Mouse (Mus musculus) bone marrow, adult 2 months (tissue): ENCODE measurements around the gene Lhfpl3. TPM values are rescaled to one million over a fixed set of nuclear protein-coding genes. Genes with fewer than 3 reads are reported as not detected.

Source experiments
- H3K27ac ChIP-seq: fragments of 200-500 bp; 2 replicates; pipeline ENCODE4 v1.5.1; 2012; ENCODE audit warnings: low read depth, mild to moderate bottlenecking, control low read depth, inconsistent platforms, low read length; ENCODE audit not compliant: control insufficient read depth, poor library complexity, insufficient read depth
- H3K4me1 ChIP-seq: fragments of 200-500 bp; 2 replicates; pipeline ENCODE4 v1.6.1; 2011; ENCODE audit warnings: low read length; ENCODE audit not compliant: control insufficient read depth, insufficient read depth
- H3K4me3 ChIP-seq: fragments of 200-500 bp; replicated peaks from 2 replicates; pipeline ENCODE3; 2011; ENCODE audit warnings: mild to moderate bottlenecking, low read depth, low read length, control low read depth; ENCODE audit not compliant: control insufficient read depth
- CTCF ChIP-seq: fragments of 200-500 bp; IDR thresholded peaks from 2 replicates; pipeline ENCODE4 v1.5.1; 2011; ENCODE audit warnings: low read length, control low read depth; ENCODE audit not compliant: control insufficient read depth, insufficient read depth
- POLR2A ChIP-seq: fragments of 200-500 bp; IDR thresholded peaks from 2 replicates; pipeline ENCODE4 v1.6.1; 2011; ENCODE audit warnings: low read depth, mild to moderate bottlenecking, control low read depth, low read length, borderline replicate concordance; ENCODE audit not compliant: control insufficient read depth
- WGBS: fragments of 180-500 bp; shearing (Covaris S2); methylation state at CpG from one replicate; pipeline ENCODE4 v1.1.7; 2018; 5-methylcytosine and 5-hydroxymethylcytosine counted together
- polyA plus RNA-seq: library from polyadenylated mRNA; stranded (reverse); fragments of >200 nt; gene quantifications from 2 replicates; pipeline ENCODE4 v1.2.4, GENCODE M21; 2011; ENCODE audit warnings: low replicate concordance; ENCODE audit not compliant: missing spikeins, insufficient read depth, insufficient read length

The Lhfpl3 gene
- polyA plus RNA-seq, 1 experiment, result not detected

- WGBS, result 59% methylated on average over 3 of the region's 3 CpGs
- TF ChIP-seq POLR2A (no peak), CTCF (no peak)
- no peak overlapping the region for H3K4me3 ChIP-seq
- no peaks in the 10 kb centered on the region for H3K4me1 ChIP-seq
- H3K27ac ChIP-seq, result no peak overlapping the region
Observed at GRCm38 (mm10) chr5:22999811-23000210, 254.0 kb downstream of the Lhfpl3 start.

GRCm38 (mm10) chr5:23003123-23003797 lies 257.4 kb downstream of the Lhfpl3 start:
- Histone ChIP-seq H3K4me1 (no peaks in the 10 kb centered on the region), H3K4me3 (no peak overlapping the region), H3K27ac (no peak overlapping the region)
- no peak for TF ChIP-seq POLR2A
- no peak for TF ChIP-seq CTCF
- WGBS, result 72% methylated on average over 2 of the region's 2 CpGs

- H3K27ac ChIP-seq, result no peak overlapping the region
- TF ChIP-seq CTCF (no peak), POLR2A (no peak)
- no peaks in the 10 kb centered on the region for H3K4me1 ChIP-seq
- H3K4me3 ChIP-seq, result no peak overlapping the region
- 79% methylated on average over 1 of the region's 1 CpGs for WGBS
Observed at GRCm38 (mm10) chr5:23006207-23006606, 260.3 kb downstream of the Lhfpl3 start.

- Histone ChIP-seq H3K27ac (no peak overlapping the region), H3K4me3 (no peak overlapping the region), H3K4me1 (no peaks in the 10 kb centered on the region)
- no peak for TF ChIP-seq POLR2A
- no peak for TF ChIP-seq CTCF
- 13% methylated on average over 1 of the region's 1 CpGs for WGBS
Observed at GRCm38 (mm10) chr5:23010460-23010859, 264.6 kb downstream of the Lhfpl3 start.

- no peak for TF ChIP-seq CTCF
- TF ChIP-seq POLR2A, result no peak
Observed at GRCm38 (mm10) chr5:23013997-23014396, 268.1 kb downstream of the Lhfpl3 start.

GRCm38 (mm10) chr5:23015587-23016335 lies 269.9 kb downstream of the Lhfpl3 start:
- Histone ChIP-seq H3K27ac (no peak overlapping the region), H3K4me3 (no peak overlapping the region), H3K4me1 (no peaks in the 10 kb centered on the region)
- WGBS, result 42% methylated on average over 8 of the region's 8 CpGs
- TF ChIP-seq POLR2A (no peak), CTCF (no peak)

More at GRCm38 (mm10) chr5:23013997-23014396, 268.1 kb downstream of the Lhfpl3 start:
- Histone ChIP-seq H3K4me1 (no peaks in the 10 kb centered on the region), H3K27ac (no peak overlapping the region), H3K4me3 (no peak overlapping the region)

GRCm38 (mm10) chr5:23034944-23035726 lies 289.3 kb downstream of the Lhfpl3 start:
- Histone ChIP-seq H3K4me1 (no peaks in the 10 kb centered on the region), H3K4me3 (no peak overlapping the region), H3K27ac (no peak overlapping the region)
- no peak for TF ChIP-seq POLR2A
- TF ChIP-seq CTCF, result no peak
- WGBS, result 68% methylated on average over 6 of the region's 6 CpGs

- Histone ChIP-seq H3K27ac (no peak overlapping the region), H3K4me3 (no peak overlapping the region), H3K4me1 (no peaks in the 10 kb centered on the region)
- TF ChIP-seq POLR2A (no peak), CTCF (no peak)
- WGBS, result 81% methylated on average over 5 of the region's 5 CpGs
Observed at GRCm38 (mm10) chr5:23035727-23036029, 289.8 kb downstream of the Lhfpl3 start.
